Mouse (Mus musculus) spleen, adult 10 weeks (tissue): ENCODE measurements around the gene Gm5930. TPM values are rescaled to one million over a fixed set of nuclear protein-coding genes. Genes with fewer than 3 reads are reported as not detected.

Experiments
- polyA plus RNA-seq: library from polyadenylated mRNA; stranded (reverse); fragments of 350-450 nt; fragmentation: Illumina TruSeq; extraction: RNeasy Lipid Tissue Mini Kit (QIAGEN cat#74804); gene quantifications from one replicate; pipeline ENCODE4 v1.2.3, GENCODE M21; 2015; ENCODE audit warnings: low replicate concordance; ENCODE audit not compliant: insufficient read depth

The Gm5930 gene
- not detected for polyA plus RNA-seq

DNA sequence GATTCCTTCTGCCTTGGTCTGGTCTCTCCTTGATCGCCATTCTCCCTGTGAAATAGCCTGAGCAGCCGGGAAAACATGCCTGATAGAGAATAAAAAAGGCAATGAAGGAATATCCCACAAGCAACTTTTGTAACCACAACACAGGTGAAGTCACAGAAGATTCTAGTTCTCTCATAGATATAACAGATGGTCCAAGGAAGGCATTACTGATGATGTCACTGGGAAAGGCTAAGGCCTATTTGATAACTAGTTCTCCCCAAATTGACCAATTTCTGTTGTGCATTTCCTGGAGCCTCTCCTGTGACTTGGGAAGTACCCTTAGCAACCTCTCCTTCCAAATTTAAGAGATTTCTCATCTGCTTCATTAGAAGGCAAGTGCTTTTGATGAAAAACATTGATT is at the start of gene Gm5930:
Gm5930 (minus strand) TSS at position 101 of the 400 bp plus-strand sequence.

DNA sequence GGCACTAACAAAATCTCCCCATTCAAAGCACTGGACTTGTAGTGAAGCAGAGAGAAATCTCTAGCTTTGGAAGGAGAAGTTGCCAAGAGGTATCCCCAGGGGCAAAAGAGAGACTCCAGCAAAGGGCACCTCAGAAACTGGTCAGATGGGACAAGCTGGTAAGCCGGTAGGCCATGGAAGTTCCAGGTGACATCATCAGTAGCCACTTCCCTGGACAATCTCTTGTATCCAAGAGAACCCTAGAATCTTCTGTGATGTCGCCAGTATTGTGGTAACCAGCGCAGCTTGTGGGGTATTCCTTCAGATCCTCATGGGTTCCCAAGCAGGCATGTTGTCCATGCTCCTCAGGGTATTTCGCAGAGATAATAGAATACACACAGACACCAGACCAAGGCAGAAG is 26.7 kb upstream of the Gm5930 start, which contains the start of gene Gm8229:
Gm8229 (plus strand) TSS at position 301 of the 400 bp plus-strand sequence.

DNA sequence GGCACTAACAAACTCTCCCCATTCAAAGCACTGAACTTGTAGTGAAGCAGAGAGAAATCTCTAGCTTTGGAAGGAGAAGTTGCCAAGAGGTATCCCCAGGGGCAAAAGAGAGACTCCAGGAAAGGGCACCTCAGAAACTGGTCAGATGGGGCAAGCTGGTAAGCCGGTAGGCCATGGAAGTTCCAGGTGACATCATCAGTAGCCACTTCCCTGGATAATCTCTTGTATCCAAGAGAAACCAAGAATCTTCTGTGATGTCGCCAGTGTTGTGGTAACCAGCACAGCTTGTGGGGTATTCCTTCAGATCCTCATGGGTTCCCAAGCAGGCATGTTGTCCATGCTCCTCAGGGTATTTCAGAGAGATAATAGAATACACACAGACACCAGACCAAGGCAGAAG is 53.1 kb downstream of the Gm5930 start, which contains the start of gene Gm8220:
Gm8220 (plus strand) TSS at position 301 of the 400 bp plus-strand sequence.

Other genes with a start within 250 kb of the Gm5930 start
- gene Ear2, start 235.9 kb downstream of the Gm5930 start, polyA plus RNA-seq: 85.3 TPM
- not detected for gene Gm3327, start 214.7 kb downstream of the Gm5930 start, polyA plus RNA-seq
- not detected for gene Gm8212, start 140.9 kb downstream of the Gm5930 start, polyA plus RNA-seq
- gene 4930503E14Rik, start 125.3 kb downstream of the Gm5930 start, polyA plus RNA-seq: not detected
- gene Gm8220, start 53.0 kb downstream of the Gm5930 start, polyA plus RNA-seq: not detected
- gene Gm8229, start 26.8 kb upstream of the Gm5930 start, polyA plus RNA-seq: not detected
- not detected for gene Gm3371, start 72.1 kb upstream of the Gm5930 start, polyA plus RNA-seq
- not detected for gene Gm8232, start 95.1 kb upstream of the Gm5930 start, polyA plus RNA-seq
- gene BC061237, start 153.9 kb upstream of the Gm5930 start, polyA plus RNA-seq: not detected
- gene Gm17093, start 179.7 kb upstream of the Gm5930 start, polyA plus RNA-seq: not detected
- not detected for gene Gm8247, start 244.6 kb upstream of the Gm5930 start, polyA plus RNA-seq